Mouse (Mus musculus): ENCODE measurements at regions not wholly inside any gene's neighbourhood (a gene's known extent, or its start where the extent isn't known, plus 50 kb on each side); places are given as distances from the start of the nearest gene placed in this dataset.

GRCm38 (mm10) chr13:70115576-70115975, 313.4 kb downstream of the Med10 start:
- DNase-seq (ENCODE audit: low spot score in 2 of 2): no peak

GRCm38 (mm10) chr13:70124860-70125545, 322.8 kb downstream of the Med10 start:
- DNase-seq (ENCODE audit: low spot score in 2 of 2): no peak

GRCm38 (mm10) chr13:70127310-70127709, 325.1 kb downstream of the Med10 start:
- no peak for DNase-seq (ENCODE audit: low spot score in 2 of 2)

GRCm38 (mm10) chr13:70134544-70134943, 332.3 kb downstream of the Med10 start:
- DNase-seq (ENCODE audit: low spot score in 2 of 2): no peak

GRCm38 (mm10) chr13:70136209-70136608, 334.0 kb downstream of the Med10 start:
- no peak for DNase-seq (ENCODE audit: low spot score in 2 of 2)

GRCm38 (mm10) chr13:70144461-70144860, 342.3 kb downstream of the Med10 start:
- DNase-seq (ENCODE audit: low spot score in 2 of 2): no peak

- DNase-seq (ENCODE audit: low spot score in 2 of 2): no peak
Observed at GRCm38 (mm10) chr13:70145466-70145865, 343.3 kb downstream of the Med10 start.

- no peak for DNase-seq (ENCODE audit: low spot score in 2 of 2)
Observed at GRCm38 (mm10) chr13:70149041-70149898, 347.1 kb downstream of the Med10 start.

GRCm38 (mm10) chr13:70149899-70150184, 347.6 kb downstream of the Med10 start:
- DNase-seq (ENCODE audit: low spot score in 2 of 2): no peak

- no peak for DNase-seq (ENCODE audit: low spot score in 2 of 2)
Observed at GRCm38 (mm10) chr13:70153062-70153461, 350.9 kb downstream of the Med10 start.

GRCm38 (mm10) chr13:70155596-70155995, 353.4 kb downstream of the Med10 start:
- DNase-seq (ENCODE audit: low spot score in 2 of 2): no peak

- no peak for DNase-seq (ENCODE audit: low spot score in 2 of 2)
Observed at GRCm38 (mm10) chr13:70156975-70157588, 354.9 kb downstream of the Med10 start.

- no peak for DNase-seq (ENCODE audit: low spot score in 2 of 2)
Observed at GRCm38 (mm10) chr13:70159065-70159464, 356.9 kb downstream of the Med10 start.

GRCm38 (mm10) chr13:70159604-70160003, 357.4 kb downstream of the Med10 start:
- DNase-seq (ENCODE audit: low spot score in 2 of 2): peak; percentile 56 to 70

GRCm38 (mm10) chr13:70162115-70162514, 359.9 kb downstream of the Med10 start:
- no peak for DNase-seq (ENCODE audit: low spot score in 2 of 2)

GRCm38 (mm10) chr13:70165511-70166225, 363.5 kb downstream of the Med10 start:
- no peak for DNase-seq (ENCODE audit: low spot score in 2 of 2)

- DNase-seq (ENCODE audit: low spot score in 2 of 2): no peak
Observed at GRCm38 (mm10) chr13:70167747-70168146, 365.6 kb downstream of the Med10 start.

- no peak for DNase-seq (ENCODE audit: low spot score in 2 of 2)
Observed at GRCm38 (mm10) chr13:70168906-70169305, 366.7 kb downstream of the Med10 start.

- no peak for DNase-seq (ENCODE audit: low spot score in 2 of 2)
Observed at GRCm38 (mm10) chr13:70177066-70177465, 374.9 kb downstream of the Med10 start.

GRCm38 (mm10) chr13:70178073-70178491, 375.9 kb downstream of the Med10 start:
- DNase-seq (ENCODE audit: low spot score in 2 of 2): no peak

- DNase-seq (ENCODE audit: low spot score in 2 of 2): no peak
Observed at GRCm38 (mm10) chr13:70190978-70191377, 388.8 kb downstream of the Med10 start.
